Mouse (Mus musculus) stomach, embryonic 16.5 days (tissue): Measurements from ENCODE around the gene Lclat1. TPM values are rescaled to one million over a fixed set of nuclear protein-coding genes. Genes with fewer than 3 reads are reported as not detected.

Source experiments
- ATAC-seq: fragments of 200-750 bp; cut with Nextera tagmentation; 2 replicates; pipeline ENCODE4 v1.8.0; 2017; ENCODE audit warnings: moderate number of reproducible peaks, moderate TSS enrichment; ENCODE audit not compliant: insufficient read depth, low FRiP score
- H3K27ac ChIP-seq: fragments of 300-500 bp; sonication (generic); 2 replicates; pipeline ENCODE4 v1.5.1; 2014; ENCODE audit warnings: low read length
- H3K27me3 ChIP-seq: fragments of 300-500 bp; sonication (generic); 2 replicates; pipeline ENCODE4 v1.6.1; 2014; ENCODE audit warnings: low read length, control low read depth, mixed read lengths; ENCODE audit not compliant: control insufficient read depth, insufficient read depth
- H3K36me3 ChIP-seq: fragments of 300-500 bp; sonication (generic); 2 replicates; pipeline ENCODE4 v1.6.1; 2014; ENCODE audit warnings: low read length; ENCODE audit not compliant: control insufficient read depth, insufficient read depth
- H3K4me1 ChIP-seq: fragments of 300-500 bp; sonication (generic); 2 replicates; pipeline ENCODE4 v1.6.1; 2014; ENCODE audit warnings: low read length, control low read depth, mixed read lengths; ENCODE audit not compliant: control insufficient read depth, insufficient read depth
- H3K4me2 ChIP-seq: fragments of 300-500 bp; sonication (generic); 2 replicates; pipeline ENCODE4 v1.6.1; 2014; ENCODE audit warnings: low read depth, low read length, mixed read lengths
- H3K4me3 ChIP-seq: fragments of 300-500 bp; sonication (generic); replicated peaks from 2 replicates; pipeline ENCODE4 v1.5.1; 2014; ENCODE audit warnings: mild to moderate bottlenecking, low read length
- H3K9ac ChIP-seq: fragments of 300-500 bp; sonication (generic); 2 replicates; pipeline ENCODE4 v1.6.1; 2014; ENCODE audit warnings: low read length
- H3K9me3 ChIP-seq: fragments of 300-500 bp; sonication (generic); replicated peaks from 2 replicates; pipeline ENCODE4 v1.6.1; 2016; ENCODE audit warnings: low read length, control low read depth; ENCODE audit not compliant: control insufficient read depth
- WGBS: fragments of 180-500 bp; shearing (Covaris S2); extraction: QIAGEN DNeasy Blood & Tissue Kit; methylation state at CpG from one replicate; pipeline ENCODE4 v1.1.7; 2014; 5-methylcytosine and 5-hydroxymethylcytosine counted together
- polyA plus RNA-seq: library from polyadenylated mRNA; unstranded; fragments of >200 nt; fragmentation: Nextera tagmentation; extraction: Ambion mirVana; gene quantifications from 2 replicates; pipeline ENCODE4 v1.2.1, GENCODE M21; 2015

Lclat1 gene
- polyA plus RNA-seq, 1 experiment from 2014 or later, result 14.5 TPM

GRCm38 (mm10) chr17:73082506-73083196 lies 25.1 kb upstream of the Lclat1 start:
- Histone ChIP-seq H3K27me3 (no peaks in the 10 kb centered on the region), H3K4me1 (no peaks in the 10 kb centered on the region), H3K27ac (no peak overlapping the region), H3K9ac (no peak overlapping the region), H3K4me3 (no peak overlapping the region), H3K36me3 (no peaks in the 10 kb centered on the region), H3K9me3 (no peaks in the 10 kb centered on the region), H3K4me2 (no peak overlapping the region)
- WGBS, result 78% methylated on average over 4 of the region's 4 CpGs
- no peak for ATAC-seq

GRCm38 (mm10) chr17:73087045-73087910 lies 20.5 kb upstream of the Lclat1 start:
- Histone ChIP-seq H3K4me1 (no peaks in the 10 kb centered on the region), H3K36me3 (no peaks in the 10 kb centered on the region), H3K4me2 (no peak overlapping the region), H3K9me3 (no peaks in the 10 kb centered on the region), H3K4me3 (no peak overlapping the region), H3K9ac (no peak overlapping the region), H3K27ac (no peak overlapping the region), H3K27me3 (no peaks in the 10 kb centered on the region)
- 40% methylated on average over 13 of the region's 13 CpGs for WGBS
- peak; percentile 64; the same call in 1 of the 2 replicates for ATAC-seq

GRCm38 (mm10) chr17:73091368-73091767 lies 16.4 kb upstream of the Lclat1 start:
- Histone ChIP-seq H3K27ac (no peak overlapping the region), H3K4me3 (no peak overlapping the region), H3K4me1 (no peaks in the 10 kb centered on the region), H3K4me2 (no peak overlapping the region), H3K27me3 (no peaks in the 10 kb centered on the region), H3K9ac (no peak overlapping the region), H3K36me3 (no peaks in the 10 kb centered on the region), H3K9me3 (no peaks in the 10 kb centered on the region)
- 83% methylated on average over 8 of the region's 8 CpGs for WGBS
- ATAC-seq, result no peak

DNA sequence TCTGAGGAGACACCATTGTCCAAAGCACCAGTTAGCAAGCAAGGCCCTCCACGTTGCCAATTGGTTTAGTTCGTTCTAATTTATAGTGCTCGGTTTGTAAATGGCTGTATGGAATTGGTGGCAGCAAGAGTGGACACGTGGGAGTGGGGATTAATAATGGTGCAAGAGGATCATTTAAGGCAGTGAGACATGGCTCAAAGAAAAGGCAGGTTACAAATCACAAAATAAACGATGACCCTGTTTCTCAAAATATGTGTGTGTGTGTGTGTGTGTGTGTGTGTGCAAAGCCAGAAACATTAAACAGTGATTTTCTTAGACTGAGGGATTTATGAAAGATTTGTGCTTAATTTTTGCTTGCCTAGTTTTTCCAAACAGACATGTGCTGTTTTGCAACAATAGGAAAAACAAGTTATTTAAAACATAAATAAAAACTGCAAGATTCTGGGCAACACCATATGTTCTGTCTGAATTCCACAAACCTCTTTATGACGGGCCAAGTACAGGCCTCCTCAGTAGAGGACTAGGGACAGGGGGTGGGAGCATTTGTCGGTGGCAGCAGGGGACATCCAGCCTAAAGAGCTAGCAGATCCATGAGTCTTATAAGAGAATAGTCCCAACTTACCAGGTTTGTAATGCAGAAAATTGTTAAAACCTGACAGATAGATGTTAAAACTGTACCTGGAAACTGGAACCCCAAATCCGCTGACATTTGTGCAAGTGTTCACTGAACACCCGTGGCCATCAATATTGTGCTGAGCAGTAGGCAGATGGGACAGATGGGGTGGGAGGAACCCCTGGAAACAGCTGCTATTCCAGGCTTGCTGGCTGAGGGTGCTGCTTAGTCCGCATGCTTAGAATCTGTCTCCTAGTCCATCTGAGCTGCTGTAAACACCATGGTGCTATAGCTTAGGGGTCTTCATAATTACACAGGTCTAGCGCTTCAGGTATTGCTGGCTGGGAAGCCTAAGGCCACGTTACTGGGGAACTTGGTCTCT lies 15.4 kb upstream of the Lclat1 start:
- no peak overlapping the region for H3K4me3 ChIP-seq
- no peaks in the 10 kb centered on the region for H3K27me3 ChIP-seq
- no peak for ATAC-seq
- H3K9me3 ChIP-seq, result no peaks in the 10 kb centered on the region
- H3K27ac ChIP-seq, result peak overlapping the region; percentile 13; the same call in 1 of the 2 replicates
- no peaks in the 10 kb centered on the region for H3K4me1 ChIP-seq
- H3K9ac ChIP-seq, result no peak overlapping the region
- WGBS, result 70% methylated on average over 12 of the region's 12 CpGs
- no peaks in the 10 kb centered on the region for H3K36me3 ChIP-seq
- no peak overlapping the region for H3K4me2 ChIP-seq

DNA sequence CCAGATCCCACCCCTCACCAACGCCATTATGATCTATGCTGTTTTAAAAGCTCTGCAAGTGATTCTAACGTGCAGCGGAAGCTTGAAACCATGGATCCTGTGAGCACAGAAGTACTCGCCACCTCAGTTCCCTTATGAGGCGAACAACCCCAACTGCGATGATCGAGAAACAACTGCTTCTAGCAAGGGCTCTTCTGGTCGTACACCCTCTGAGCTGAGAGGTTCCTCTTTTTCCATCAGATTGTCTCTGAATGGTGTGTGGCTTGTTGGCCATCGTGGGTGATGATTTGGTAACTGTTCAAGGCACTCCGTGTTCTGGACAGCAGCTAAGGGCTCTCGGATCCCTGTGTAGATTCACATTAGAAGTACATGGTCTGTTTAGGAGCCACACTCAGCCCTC lies 12.7 kb upstream of the Lclat1 start:
- H3K4me3 ChIP-seq, result no peak overlapping the region
- H3K27me3 ChIP-seq, result no peaks in the 10 kb centered on the region
- no peak for ATAC-seq
- H3K4me1 ChIP-seq, result no peaks in the 10 kb centered on the region
- H3K9me3 ChIP-seq, result no peaks in the 10 kb centered on the region
- H3K9ac ChIP-seq, result no peak overlapping the region
- no peak overlapping the region for H3K27ac ChIP-seq
- H3K4me2 ChIP-seq, result no peak overlapping the region
- 81% methylated on average over 11 of the region's 11 CpGs for WGBS
- no peaks in the 10 kb centered on the region for H3K36me3 ChIP-seq

DNA sequence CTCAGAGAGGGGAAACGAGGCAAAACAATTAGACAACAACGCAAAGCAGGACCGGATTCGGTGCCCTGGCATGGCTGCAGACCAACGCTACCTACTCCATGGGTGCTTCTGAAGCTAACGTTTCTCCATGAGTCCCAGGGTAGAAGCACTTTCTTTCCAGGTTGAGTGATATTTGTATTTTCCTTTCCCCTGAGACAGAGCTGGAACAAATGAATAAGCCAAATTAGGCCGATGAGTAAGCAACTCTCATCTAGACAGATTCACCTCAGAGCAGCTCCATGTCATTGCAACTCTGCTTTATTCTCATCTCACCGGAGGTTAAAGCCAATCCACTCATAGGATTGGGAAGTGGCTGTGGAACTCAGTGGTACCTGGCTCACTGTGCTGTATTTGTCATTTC lies 12.2 kb upstream of the Lclat1 start:
- H3K27ac ChIP-seq, result no peak overlapping the region
- no peak overlapping the region for H3K4me3 ChIP-seq
- H3K9me3 ChIP-seq, result no peaks in the 10 kb centered on the region
- H3K4me2 ChIP-seq, result no peak overlapping the region
- H3K27me3 ChIP-seq, result no peaks in the 10 kb centered on the region
- WGBS, result 92% methylated on average over 8 of the region's 8 CpGs
- H3K36me3 ChIP-seq, result no peaks in the 10 kb centered on the region
- no peak overlapping the region for H3K9ac ChIP-seq
- ATAC-seq, result no peak
- no peaks in the 10 kb centered on the region for H3K4me1 ChIP-seq

GRCm38 (mm10) chr17:73096484-73096883 lies 11.3 kb upstream of the Lclat1 start:
- Histone ChIP-seq H3K27me3 (no peaks in the 10 kb centered on the region), H3K27ac (no peak overlapping the region), H3K4me3 (no peak overlapping the region), H3K4me1 (no peaks in the 10 kb centered on the region), H3K9me3 (no peaks in the 10 kb centered on the region), H3K36me3 (no peaks in the 10 kb centered on the region), H3K9ac (no peak overlapping the region), H3K4me2 (no peak overlapping the region)
- no peak for ATAC-seq
- 34% methylated on average over 5 of the region's 5 CpGs for WGBS

DNA sequence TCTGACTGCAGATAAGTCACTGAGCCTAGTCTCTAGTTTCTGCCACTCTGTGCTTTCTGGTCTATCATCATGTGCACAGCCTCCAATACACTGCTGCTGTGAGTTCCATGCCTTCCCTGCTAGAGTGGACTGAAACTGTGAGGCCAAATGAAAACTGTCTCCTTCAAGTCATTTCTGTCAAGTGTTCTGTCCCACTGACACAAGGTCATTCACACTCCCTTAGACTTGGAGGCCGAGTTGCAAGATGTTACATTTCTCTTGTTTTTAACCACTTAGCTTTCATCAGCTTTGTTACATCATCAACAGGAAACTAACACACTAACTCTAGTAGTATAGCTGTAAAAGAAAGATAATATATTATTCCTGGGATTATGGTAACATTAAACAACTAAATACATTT lies 9.1 kb upstream of the Lclat1 start:
- no peak overlapping the region for H3K4me3 ChIP-seq

More for the DNA sequence above, 9.1 kb upstream of the Lclat1 start:
- no peak for ATAC-seq
- H3K27me3 ChIP-seq, result no peaks in the 10 kb centered on the region
- 75% methylated on average over 1 of the region's 1 CpGs for WGBS
- H3K4me1 ChIP-seq, result no peaks in the 10 kb centered on the region
- H3K9ac ChIP-seq, result no peak overlapping the region
- H3K36me3 ChIP-seq, result no peaks in the 10 kb centered on the region
- H3K27ac ChIP-seq, result no peak overlapping the region
- H3K4me2 ChIP-seq, result no peak overlapping the region
- H3K9me3 ChIP-seq, result no peaks in the 10 kb centered on the region
